Mouse (Mus musculus) spleen, adult 2 months (tissue): ENCODE data around the gene Slc1a3. TPM values are rescaled to one million over a fixed set of nuclear protein-coding genes. Genes with fewer than 3 reads are reported as not detected.

Experiments used
- DNase-seq, 2 experiments: peaks; one replicate each; pipeline versions ENCODE4 v3.0.0 to v3.0.0-alpha.2; 2012 to 2021; ENCODE audit warnings: low spot score in 2 of 2, low read depth in 1 of 2
- H3K27ac ChIP-seq: fragments of 200-500 bp; 2 replicates; pipeline ENCODE4 v1.5.1; 2012; ENCODE audit warnings: low read length, inconsistent platforms; ENCODE audit not compliant: insufficient read depth
- H3K27me3 ChIP-seq: fragments of 200-500 bp; 2 replicates; pipeline ENCODE4 v1.6.1; 2012; ENCODE audit warnings: mild to moderate bottlenecking, moderate library complexity, low read length, inconsistent platforms; ENCODE audit not compliant: control insufficient read depth, insufficient read depth
- H3K36me3 ChIP-seq: fragments of 200-500 bp; 2 replicates; pipeline ENCODE4 v1.6.1; 2012; ENCODE audit warnings: mild to moderate bottlenecking, low read length, inconsistent platforms; ENCODE audit not compliant: control insufficient read depth, insufficient read depth
- H3K4me1 ChIP-seq: fragments of 200-500 bp; 2 replicates; pipeline ENCODE4 v1.6.1; 2011; ENCODE audit warnings: inconsistent platforms; ENCODE audit not compliant: control insufficient read depth, insufficient read depth, insufficient read length
- H3K4me3 ChIP-seq: fragments of 200-500 bp; 2 replicates; pipeline ENCODE4 v1.5.1; 2011; ENCODE audit warnings: mild to moderate bottlenecking, inconsistent platforms; ENCODE audit not compliant: insufficient read depth, insufficient read length; ENCODE audit errors: extremely low read depth
- CTCF ChIP-seq: fragments of 200-500 bp; IDR thresholded peaks from 2 replicates; pipeline ENCODE4 v1.5.1; 2011; ENCODE audit warnings: mild to moderate bottlenecking, inconsistent platforms; ENCODE audit not compliant: insufficient read depth, insufficient read length, insufficient replicate concordance; ENCODE audit errors: extremely low read depth
- POLR2A ChIP-seq: fragments of 200-500 bp; IDR thresholded peaks from 2 replicates; pipeline ENCODE4 v1.6.1; 2011; ENCODE audit warnings: low read depth, low read length, inconsistent platforms
- WGBS: fragments of 180-500 bp; shearing (Covaris S2); methylation state at CpG from one replicate; pipeline ENCODE4 v1.1.7; 2018; 5-methylcytosine and 5-hydroxymethylcytosine counted together
- polyA plus RNA-seq: library from polyadenylated mRNA; depleted of rRNA; stranded (reverse); fragments of >200 nt; gene quantifications from 2 replicates; pipeline ENCODE4 v1.2.3, GENCODE M21; 2012

Slc1a3 gene
- polyA plus RNA-seq, 1 experiment, result 8.5 TPM

DNA sequence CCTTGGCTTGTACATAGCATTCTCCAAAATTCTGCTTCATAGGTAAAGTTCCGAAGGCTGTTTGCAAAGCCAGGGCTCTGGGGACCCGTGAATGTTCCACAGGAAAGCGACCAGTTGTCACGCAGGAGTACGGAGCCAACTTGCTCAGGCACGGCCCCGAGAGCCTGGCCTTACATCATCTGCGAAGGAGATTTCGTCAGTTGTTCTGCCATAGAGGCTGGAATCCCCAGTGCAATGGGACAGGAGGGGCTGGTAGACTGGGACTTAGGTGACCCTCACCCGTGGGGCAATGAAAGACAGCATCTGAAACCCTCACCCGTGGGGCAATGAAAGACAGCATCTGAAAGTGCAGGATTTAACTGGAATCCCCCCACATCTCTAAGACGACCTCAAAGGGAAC lies 94.3 kb downstream of the Slc1a3 start:
- WGBS, result 88% methylated on average over 12 of the region's 12 CpGs
- H3K27ac ChIP-seq, result no peak overlapping the region

DNA sequence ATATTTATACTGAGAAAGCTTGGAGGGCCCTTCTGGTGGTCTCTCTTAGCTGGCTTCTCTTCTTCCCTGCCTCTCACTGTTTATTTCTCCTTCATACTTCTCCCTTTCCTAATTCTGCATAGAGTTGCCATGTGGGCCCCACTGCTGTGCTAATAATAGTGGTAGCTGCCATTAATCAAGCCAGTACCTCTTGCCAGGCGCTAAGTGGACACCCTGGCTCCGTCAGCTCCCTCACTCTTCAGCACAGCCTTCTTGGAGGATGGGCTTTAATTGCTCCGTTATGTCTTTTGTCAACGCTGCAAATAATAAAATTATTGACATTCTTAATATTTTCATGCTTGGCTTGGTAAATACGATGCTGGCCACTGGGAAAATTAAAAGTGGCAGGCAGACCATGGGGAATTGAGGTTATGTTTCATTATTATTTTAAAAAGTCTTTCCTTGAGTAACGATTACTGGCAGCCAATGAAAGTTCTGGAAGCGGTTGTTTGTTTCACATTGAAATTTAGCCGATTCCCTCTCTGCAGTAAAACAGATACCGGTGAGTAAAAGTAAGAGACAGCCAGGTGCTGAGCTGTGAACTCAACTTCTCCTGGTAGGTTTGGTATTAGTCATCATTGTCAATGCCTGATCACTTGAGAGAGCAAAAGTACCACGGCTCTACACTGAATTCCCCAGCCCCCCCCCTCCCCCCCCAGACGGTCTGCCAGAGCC lies 94.9 kb downstream of the Slc1a3 start:
- no peaks in the 10 kb centered on the region for H3K27me3 ChIP-seq
- H3K36me3 ChIP-seq, result no peaks in the 10 kb centered on the region
- WGBS, result 82% methylated on average over 11 of the region's 11 CpGs
- no peak overlapping the region for H3K27ac ChIP-seq
- TF ChIP-seq POLR2A, result no peak
- TF ChIP-seq CTCF, result no peak
- H3K4me1 ChIP-seq, result no peaks in the 10 kb centered on the region
- no peak overlapping the region for H3K4me3 ChIP-seq
- no peak for DNase-seq

More for the DNA sequence above, 94.3 kb downstream of the Slc1a3 start:
- TF ChIP-seq POLR2A, result no peak
- no peak for TF ChIP-seq CTCF
- Histone ChIP-seq H3K4me1 (no peaks in the 10 kb centered on the region), H3K4me3 (no peak overlapping the region), H3K36me3 (no peaks in the 10 kb centered on the region), H3K27me3 (no peaks in the 10 kb centered on the region)
- no peak for DNase-seq

DNA sequence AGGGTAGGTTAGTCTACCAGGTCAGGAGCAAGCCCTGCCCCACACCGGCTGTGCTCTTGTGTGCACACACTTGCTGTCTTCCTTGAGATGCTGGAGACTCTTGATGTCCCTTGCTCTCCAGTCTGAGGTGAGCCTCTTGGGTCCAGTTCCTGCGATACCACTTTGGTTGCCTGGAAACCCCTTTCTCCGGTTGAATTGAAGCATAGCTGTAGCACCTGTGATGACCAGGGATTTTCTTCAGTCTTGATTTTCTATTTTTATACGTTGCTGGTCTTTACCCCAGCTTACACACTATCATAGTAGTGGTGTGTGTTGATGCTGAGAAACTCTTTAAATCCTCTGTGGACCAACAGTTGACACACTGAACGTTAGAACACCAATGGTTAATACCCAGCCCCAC lies 95.9 kb downstream of the Slc1a3 start:
- 92% methylated on average over 5 of the region's 5 CpGs for WGBS

DNA sequence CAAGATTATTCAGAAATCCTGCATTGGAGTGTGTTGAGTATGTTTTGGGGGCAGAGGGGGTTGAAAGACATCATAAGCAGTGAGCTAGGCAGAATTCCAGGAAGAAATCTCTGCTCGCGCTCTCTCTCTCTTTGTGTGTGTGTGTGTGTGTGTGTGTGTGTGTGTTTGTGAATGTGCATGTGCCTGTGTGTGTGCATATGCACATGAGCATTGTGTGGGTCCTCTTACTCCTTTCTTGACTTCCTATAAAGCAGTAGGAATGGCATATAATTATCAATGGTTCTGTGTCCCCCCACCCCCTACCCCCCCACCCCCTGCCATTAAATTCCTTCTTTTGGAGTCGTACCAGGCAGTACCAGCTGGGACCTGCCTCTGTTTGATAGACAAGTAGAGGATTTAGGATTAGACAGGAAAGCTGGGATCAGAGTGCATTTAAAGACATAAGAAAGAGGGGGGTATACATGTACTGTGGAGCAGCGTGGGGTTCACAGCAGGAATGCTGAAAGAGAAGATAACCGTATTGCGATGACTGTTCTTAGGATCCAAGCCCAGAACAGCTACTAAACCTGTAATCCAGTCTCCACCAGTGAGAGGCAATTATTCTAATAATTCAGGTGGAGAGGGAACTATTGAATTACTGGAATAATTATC lies 104.9 kb downstream of the Slc1a3 start:
- H3K36me3 ChIP-seq, result no peaks in the 10 kb centered on the region
- TF ChIP-seq CTCF (no peak), POLR2A (no peak)
- H3K27ac ChIP-seq, result no peak overlapping the region
- no peaks in the 10 kb centered on the region; the same call in 1 of the 2 replicates for H3K27me3 ChIP-seq
- DNase-seq, result no peak
- 90% methylated on average over 6 of the region's 6 CpGs for WGBS
- H3K4me3 ChIP-seq, result no peak overlapping the region
- H3K4me1 ChIP-seq, result no peaks in the 10 kb centered on the region

More for the DNA sequence above, 95.9 kb downstream of the Slc1a3 start:
- no peak for DNase-seq
- no peaks in the 10 kb centered on the region for H3K4me1 ChIP-seq
- H3K27ac ChIP-seq, result no peak overlapping the region
- H3K27me3 ChIP-seq, result no peaks in the 10 kb centered on the region
- no peak overlapping the region for H3K4me3 ChIP-seq
- H3K36me3 ChIP-seq, result no peaks in the 10 kb centered on the region
- TF ChIP-seq CTCF, result no peak
- no peak for TF ChIP-seq POLR2A

DNA sequence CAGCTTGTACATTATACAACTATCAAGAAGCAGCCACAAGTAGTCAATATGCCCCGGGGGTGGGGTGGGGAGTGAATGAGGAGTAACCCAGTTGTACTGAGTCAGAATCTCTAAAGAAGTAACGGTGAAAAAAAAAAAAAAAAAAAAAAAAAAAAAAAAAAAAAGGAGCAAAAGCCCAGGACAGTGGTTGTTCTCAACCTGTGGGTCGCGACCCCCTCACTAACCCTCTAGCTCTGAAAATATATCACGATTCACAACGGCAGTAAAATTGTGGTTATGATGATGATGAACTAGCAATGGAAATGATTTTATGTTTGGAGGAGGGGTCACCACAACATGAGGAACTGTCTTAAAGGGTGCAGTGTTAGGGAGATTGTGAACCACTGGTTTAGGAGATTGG lies 108.2 kb downstream of the Slc1a3 start:
- H3K27ac ChIP-seq, result no peak overlapping the region
- DNase-seq, result no peak
- no peaks in the 10 kb centered on the region; the same call in 1 of the 2 replicates for H3K27me3 ChIP-seq
- H3K4me1 ChIP-seq, result no peaks in the 10 kb centered on the region
- no peaks in the 10 kb centered on the region for H3K36me3 ChIP-seq
- H3K4me3 ChIP-seq, result no peak overlapping the region
- 78% methylated on average over 6 of the region's 6 CpGs for WGBS
- TF ChIP-seq CTCF, result no peak
- TF ChIP-seq POLR2A, result no peak

DNA sequence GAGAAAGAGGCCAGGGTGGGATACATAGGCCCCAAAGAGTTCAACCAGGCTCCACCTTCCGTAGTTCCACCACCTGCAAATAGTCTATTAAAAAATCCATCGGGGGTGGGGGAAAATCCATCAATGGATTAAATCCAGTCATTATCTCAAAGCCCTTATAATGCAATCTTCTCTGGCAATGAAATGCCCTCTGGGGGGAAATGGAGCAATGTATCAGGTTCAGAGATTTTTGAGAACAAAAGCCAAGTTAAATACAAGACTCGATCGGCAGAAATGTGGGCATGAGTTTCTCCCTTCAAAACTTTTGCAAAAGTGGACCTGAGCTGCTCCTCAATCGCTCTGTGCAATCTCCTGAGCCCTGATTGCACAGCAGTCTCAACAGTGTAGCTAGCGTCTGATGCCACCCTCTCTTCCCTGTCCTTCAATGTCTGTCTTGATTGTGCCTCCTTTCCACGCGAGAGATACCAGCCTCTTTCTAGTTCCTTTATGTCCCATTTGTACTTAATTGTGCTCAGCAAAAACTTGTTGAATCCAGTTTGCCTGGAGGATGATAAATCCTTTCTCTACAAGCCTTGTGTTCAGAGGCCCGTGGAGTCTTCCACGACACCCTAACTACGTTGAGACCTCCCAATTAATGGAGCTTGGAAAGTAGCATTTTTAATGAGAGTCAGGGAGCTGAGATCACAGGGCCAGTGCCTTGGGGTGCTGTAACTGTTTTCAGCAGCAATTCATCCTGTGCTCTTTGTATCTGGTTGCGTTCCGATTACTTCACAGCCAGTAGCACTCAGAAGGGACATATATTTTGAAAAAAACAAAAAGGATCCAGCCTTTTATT lies 109.0 kb downstream of the Slc1a3 start:
- Histone ChIP-seq H3K4me3 (no peak overlapping the region), H3K27ac (no peak overlapping the region), H3K4me1 (no peaks in the 10 kb centered on the region), H3K36me3 (no peaks in the 10 kb centered on the region), H3K27me3 (no peaks in the 10 kb centered on the region; the same call in 1 of the 2 replicates)
- TF ChIP-seq CTCF, result no peak
- no peak for TF ChIP-seq POLR2A
- no peak for DNase-seq
- WGBS, result 89% methylated on average over 13 of the region's 13 CpGs
